Mouse (Mus musculus) spleen, adult 18-20 months (tissue): ENCODE results near the gene Ano6.

Experiments
- DNase-seq, 2 experiments: peaks; one replicate each; pipeline ENCODE4 v3.0.0; 2022; ENCODE audit warnings: mixed read lengths in 2 of 2

Ano6 gene

GRCm38 (mm10) chr15:95935141-95935540 is 144.5 kb downstream of the Ano6 start:
- DNase-seq = no peak

- peak; percentile 21 to 53 for DNase-seq
Observed at GRCm38 (mm10) chr15:95943470-95943869, 152.8 kb downstream of the Ano6 start.

GRCm38 (mm10) chr15:95944299-95944698 is 153.7 kb downstream of the Ano6 start:
- no peak for DNase-seq

GRCm38 (mm10) chr15:95945951-95946708 is 155.5 kb downstream of the Ano6 start:
- no peak for DNase-seq

GRCm38 (mm10) chr15:95948411-95948810 is 157.8 kb downstream of the Ano6 start:
- DNase-seq = no peak

GRCm38 (mm10) chr15:95949336-95949735 is 158.7 kb downstream of the Ano6 start:
- no peak for DNase-seq

- no peak for DNase-seq
Observed at GRCm38 (mm10) chr15:95951497-95951896, 160.9 kb downstream of the Ano6 start.

GRCm38 (mm10) chr15:95956692-95957091 is 166.0 kb downstream of the Ano6 start:
- no peak for DNase-seq

- peak; percentile 25 to 32 for DNase-seq
Observed at GRCm38 (mm10) chr15:95962411-95963123, 171.9 kb downstream of the Ano6 start.

GRCm38 (mm10) chr15:95963124-95963482 is 172.5 kb downstream of the Ano6 start:
- peak; percentile 70 to 72 for DNase-seq

GRCm38 (mm10) chr15:95963533-95964250 is 173.0 kb downstream of the Ano6 start:
- peak in 1 of 2 experiments; percentile 24 for DNase-seq

GRCm38 (mm10) chr15:95964251-95964561 is 173.6 kb downstream of the Ano6 start:
- no peak for DNase-seq

GRCm38 (mm10) chr15:95966979-95967378 is 176.3 kb downstream of the Ano6 start:
- no peak for DNase-seq

GRCm38 (mm10) chr15:95967516-95968196 is 177.0 kb downstream of the Ano6 start:
- no peak for DNase-seq

- DNase-seq = no peak
Observed at GRCm38 (mm10) chr15:95969596-95969995, 179.0 kb downstream of the Ano6 start.

GRCm38 (mm10) chr15:95970176-95970575 is 179.5 kb downstream of the Ano6 start:
- DNase-seq = no peak

GRCm38 (mm10) chr15:95970691-95971090 is 180.0 kb downstream of the Ano6 start:
- no peak for DNase-seq

GRCm38 (mm10) chr15:95971302-95971701 is 180.7 kb downstream of the Ano6 start:
- DNase-seq = no peak

- no peak for DNase-seq
Observed at GRCm38 (mm10) chr15:95972156-95972555, 181.5 kb downstream of the Ano6 start.

GRCm38 (mm10) chr15:95972621-95973020 is 182.0 kb downstream of the Ano6 start:
- DNase-seq = no peak

- DNase-seq = no peak
Observed at GRCm38 (mm10) chr15:95974021-95974597, 183.5 kb downstream of the Ano6 start.

- DNase-seq = no peak
Observed at GRCm38 (mm10) chr15:95976156-95976876, 185.7 kb downstream of the Ano6 start.
